Mouse (Mus musculus): ENCODE results near the gene Arl6ip5. TPM values are rescaled to one million over a fixed set of nuclear protein-coding genes. Genes with fewer than 3 reads are reported as not detected.

Gene Arl6ip5
- polyA plus RNA-seq, 2 experiments from 2014 or later, result 189 to 278 TPM

GRCm38 (mm10) chr6:97273058-97273710 is 62.7 kb downstream of the Arl6ip5 start:
- no peak for ATAC-seq

- ATAC-seq, result no peak
Observed at GRCm38 (mm10) chr6:97273777-97274176, 63.3 kb downstream of the Arl6ip5 start.

GRCm38 (mm10) chr6:97275760-97276159 is 65.3 kb downstream of the Arl6ip5 start:
- ATAC-seq, result peak; percentile 33

GRCm38 (mm10) chr6:97276366-97276765 is 65.9 kb downstream of the Arl6ip5 start:
- ATAC-seq, result no peak

GRCm38 (mm10) chr6:97276890-97277497 is 66.5 kb downstream of the Arl6ip5 start:
- ATAC-seq, result peak; percentile 58

GRCm38 (mm10) chr6:97278014-97278787 is 67.7 kb downstream of the Arl6ip5 start:
- peak; percentile 76 for ATAC-seq

- no peak for ATAC-seq
Observed at GRCm38 (mm10) chr6:97278878-97279277, 68.4 kb downstream of the Arl6ip5 start.

Other genes starting within 250 kb of the Arl6ip5 start
- gene Fam19a4, start 150.3 kb upstream of the Arl6ip5 start, polyA plus RNA-seq (2017; shearing (Covaris generic)), result under 1 TPM in 1 of 2 experiments, not detected in 1; 0.19 TPM
- 10 to 100 TPM in 1 of 2 experiments, 1 to 10 TPM in 1; 8.1 to 13.9 TPM for gene Eogt, start 61.5 kb upstream of the Arl6ip5 start, polyA plus RNA-seq (2017; shearing (Covaris generic))
- 10 to 100 TPM; 41.0 to 50.8 TPM for gene Tmf1, start 31.6 kb upstream of the Arl6ip5 start, polyA plus RNA-seq (2017; shearing (Covaris generic))
- 10 to 100 TPM; 43.0 TPM for gene Uba3, start 5.0 kb upstream of the Arl6ip5 start, polyA plus RNA-seq (2017; shearing (Covaris generic))
- under 1 TPM in 1 of 2 experiments, not detected in 1; 0.24 TPM for gene Lmod3, start 42.1 kb downstream of the Arl6ip5 start, polyA plus RNA-seq (2017; shearing (Covaris generic))